Mouse (Mus musculus): ENCODE results near the gene Zer1. TPM values are rescaled to one million over a fixed set of nuclear protein-coding genes. Genes with fewer than 3 reads are reported as not detected.
"Not testable (repeated sequence)": the region's sequence is repeated elsewhere in the genome, so short reads cannot be mapped to it uniquely, and the experiment has no call there.

The Zer1 gene
- total RNA-seq, 2 experiments from 2014 or later, result 20.1 to 20.3 TPM

GRCm38 (mm10) chr2:30077502-30078348 is 46.7 kb downstream of the Zer1 start, which contains the start of gene Pkn3:
Pkn3 (plus strand) TSS chr2:30077684.
- peak; percentile 77 for DNase-seq

- DNase-seq, result no peak
Observed at GRCm38 (mm10) chr2:30076959-30077358, 47.4 kb downstream of the Zer1 start.

- no peak for DNase-seq
Observed at GRCm38 (mm10) chr2:30076439-30076838, 47.9 kb downstream of the Zer1 start.

- DNase-seq, result no peak
Observed at GRCm38 (mm10) chr2:30075625-30076024, 48.8 kb downstream of the Zer1 start.

- no peak for DNase-seq
Observed at GRCm38 (mm10) chr2:30073285-30073684, 51.1 kb downstream of the Zer1 start.

GRCm38 (mm10) chr2:30072875-30073274 is 51.5 kb downstream of the Zer1 start:
- DNase-seq, result no peak

- no peak for DNase-seq
Observed at GRCm38 (mm10) chr2:30067962-30068361, 56.4 kb downstream of the Zer1 start.

GRCm38 (mm10) chr2:30067031-30067888 is 57.1 kb downstream of the Zer1 start:
- DNase-seq, result peak; percentile 38

- DNase-seq, result peak; percentile 98
Observed at GRCm38 (mm10) chr2:30066046-30066901, 58.1 kb downstream of the Zer1 start.

- no peak for DNase-seq
Observed at GRCm38 (mm10) chr2:30064298-30064697, 60.1 kb downstream of the Zer1 start.

- no peak for DNase-seq
Observed at GRCm38 (mm10) chr2:30063791-30064190, 60.6 kb downstream of the Zer1 start.

- no peak for DNase-seq
Observed at GRCm38 (mm10) chr2:30063235-30063634, 61.1 kb downstream of the Zer1 start.

GRCm38 (mm10) chr2:30062249-30063093 is 61.9 kb downstream of the Zer1 start:
- peak; percentile 57 for DNase-seq

- DNase-seq, result peak; percentile 22
Observed at GRCm38 (mm10) chr2:30061215-30062166, 62.9 kb downstream of the Zer1 start.

- no peak for DNase-seq
Observed at GRCm38 (mm10) chr2:30058418-30058817, 66.0 kb downstream of the Zer1 start.

GRCm38 (mm10) chr2:30057223-30057904 is 67.0 kb downstream of the Zer1 start, which contains the start of gene Set:
Set (plus strand) TSS chr2:30057378.
- no peak for DNase-seq

- DNase-seq, result no peak
Observed at GRCm38 (mm10) chr2:30056736-30057135, 67.6 kb downstream of the Zer1 start.

GRCm38 (mm10) chr2:30055310-30055709 is 69.1 kb downstream of the Zer1 start:
- DNase-seq, result not testable (repeated sequence)

Measured in gastrocnemius, postnatal 25 days (tissue).